Mouse (Mus musculus) embryonic stem cell, embryonic (primary cell): ENCODE measurements around the gene Arid5b.
"Not testable (repeated sequence)": the region's sequence is repeated elsewhere in the genome, so short reads cannot be mapped to it uniquely, and the experiment has no call there.

Source experiments
- CTCF ChIA-PET, 4 experiments: fragments of 300-600 bp in 2 of 4; fragments of 350-600 bp in 2 of 4; sonication (Branson Sonifier 250); formaldehyde crosslinking; loops; one replicate each; lab custom pipeline; 2022; ENCODE audit warnings: inconsistent platforms in 2 of 4; lab: Charles Lee
- POLR2A ChIA-PET, 4 experiments: fragments of 300-600 bp in 2 of 4; fragments of 350-600 bp in 2 of 4; sonication (Branson Sonifier 250); formaldehyde crosslinking; loops; one replicate each; lab custom pipeline; 2022; ENCODE audit warnings: antibody characterized with exemption in 4 of 4, inconsistent platforms in 1 of 4; lab: Charles Lee

Gene Arid5b

DNA sequence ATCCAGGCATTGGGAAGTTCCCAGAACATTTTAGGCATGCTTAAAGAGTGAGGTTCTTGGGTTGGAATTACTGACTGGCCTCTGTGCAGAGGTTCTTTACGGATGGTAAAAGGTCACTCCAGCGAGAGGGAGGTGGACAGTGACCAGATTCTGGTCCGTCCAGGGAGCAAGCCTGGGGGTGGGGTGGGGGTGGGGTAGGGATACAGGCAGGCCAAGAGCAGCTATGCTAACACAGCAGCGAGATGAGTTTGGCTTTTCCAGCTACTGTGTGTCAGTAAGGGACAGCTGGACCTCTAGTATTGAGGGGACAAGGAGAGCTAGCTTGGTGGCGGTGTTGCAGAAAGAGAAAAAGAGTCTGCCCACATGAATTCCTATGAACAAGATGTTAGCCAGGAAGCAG is 167.9 kb downstream of the Arid5b start:
- ChIA-PET POLR2A (interaction anchor here in 3 of 4 experiments (0.6 to 8.3 kb wide), 22 partner anchors 8 to 1009 kb away, joined by 3 to 86 read pairs (median 4); no protein-coding TSS in a partner anchor), CTCF (interaction anchor here in 2 of 4 experiments (1.0 to 1.4 kb wide), 3 partner anchors 36 to 97 kb away, joined by 3 to 4 read pairs (median 3); no protein-coding TSS in a partner anchor)

DNA sequence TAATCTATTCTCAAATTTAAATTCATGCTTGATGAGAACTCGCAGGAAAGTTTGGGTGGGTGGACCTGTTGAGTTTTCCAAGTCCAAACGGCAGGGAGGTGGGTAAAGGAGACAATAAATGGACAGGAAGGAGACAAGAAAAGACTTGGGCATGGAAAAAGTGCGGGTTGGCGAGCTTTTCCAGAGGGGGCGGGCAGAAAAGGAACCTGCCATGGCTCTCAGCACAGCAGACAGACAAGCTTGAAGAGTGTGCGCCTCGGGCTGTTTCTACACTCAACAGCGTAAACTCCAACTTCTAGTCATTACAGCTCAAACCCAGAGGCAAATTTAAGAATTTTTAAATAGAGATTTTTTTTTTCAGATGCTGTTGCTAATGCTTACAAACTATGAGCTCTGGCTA is 168.4 kb downstream of the Arid5b start:
- CTCF ChIA-PET, result interaction anchor here in 3 of 4 experiments (0.5 to 1.4 kb wide), 4 partner anchors 36 to 97 kb away, joined by 3 to 4 read pairs (median 3); no protein-coding TSS in a partner anchor
- POLR2A ChIA-PET, result interaction anchor here in 3 of 4 experiments (0.6 to 8.3 kb wide), 24 partner anchors 9 to 1008 kb away, joined by 3 to 86 read pairs (median 4); no protein-coding TSS in a partner anchor

DNA sequence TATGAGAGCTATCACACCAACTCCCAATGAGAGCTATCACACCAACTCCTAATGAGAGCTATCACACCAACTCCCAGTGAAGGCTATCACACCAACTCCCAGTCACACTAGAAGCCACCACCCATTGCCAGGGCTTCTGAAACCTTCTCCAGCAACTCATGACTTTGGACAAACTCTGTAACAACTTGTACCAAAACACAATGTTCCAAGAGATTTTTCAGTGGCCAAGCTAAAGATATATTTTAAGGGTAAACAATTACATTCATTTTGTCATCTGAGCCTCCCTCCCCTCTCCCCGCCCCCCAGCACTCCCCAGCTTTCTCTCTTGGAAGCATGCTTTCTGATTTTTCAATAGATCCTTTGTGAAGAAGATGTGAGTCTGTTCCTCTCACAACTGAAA is 168.9 kb downstream of the Arid5b start:
- CTCF ChIA-PET, result interaction anchor here in 2 of 4 experiments (0.5 to 1.0 kb wide), 2 partner anchors 37 to 39 kb away, joined by 3 to 4 read pairs; no protein-coding TSS in a partner anchor

DNA sequence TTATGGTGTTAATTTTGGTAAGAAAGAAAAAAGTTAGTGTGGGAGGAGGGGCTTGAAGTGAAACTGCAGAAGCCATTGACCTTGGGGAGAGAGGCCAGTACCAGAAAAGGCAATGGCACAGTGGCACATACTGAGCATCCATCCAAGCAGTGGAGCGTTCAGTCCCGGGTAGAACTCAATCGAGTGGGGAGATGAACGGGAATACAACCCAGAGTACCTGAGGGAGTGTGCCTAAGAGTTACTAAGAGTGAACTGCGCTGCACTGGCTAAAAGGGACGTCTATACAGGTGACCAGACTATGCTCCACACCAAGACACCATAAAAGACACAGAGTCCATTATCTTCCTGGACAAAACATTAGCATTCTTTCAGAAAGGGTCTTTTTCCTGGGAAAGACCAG is 170.8 kb downstream of the Arid5b start:
- ChIA-PET CTCF (no interaction called here), POLR2A (interaction anchor here in 3 of 4 experiments (0.5 to 8.3 kb wide), 9 partner anchors 10 to 168 kb away, joined by 3 to 86 read pairs (median 3); no protein-coding TSS in a partner anchor)

More for the DNA sequence above, 168.9 kb downstream of the Arid5b start:
- POLR2A ChIA-PET, result interaction anchor here in 3 of 4 experiments (0.7 to 8.3 kb wide), 20 partner anchors 9 to 1008 kb away, joined by 3 to 86 read pairs (median 4); no protein-coding TSS in a partner anchor

DNA sequence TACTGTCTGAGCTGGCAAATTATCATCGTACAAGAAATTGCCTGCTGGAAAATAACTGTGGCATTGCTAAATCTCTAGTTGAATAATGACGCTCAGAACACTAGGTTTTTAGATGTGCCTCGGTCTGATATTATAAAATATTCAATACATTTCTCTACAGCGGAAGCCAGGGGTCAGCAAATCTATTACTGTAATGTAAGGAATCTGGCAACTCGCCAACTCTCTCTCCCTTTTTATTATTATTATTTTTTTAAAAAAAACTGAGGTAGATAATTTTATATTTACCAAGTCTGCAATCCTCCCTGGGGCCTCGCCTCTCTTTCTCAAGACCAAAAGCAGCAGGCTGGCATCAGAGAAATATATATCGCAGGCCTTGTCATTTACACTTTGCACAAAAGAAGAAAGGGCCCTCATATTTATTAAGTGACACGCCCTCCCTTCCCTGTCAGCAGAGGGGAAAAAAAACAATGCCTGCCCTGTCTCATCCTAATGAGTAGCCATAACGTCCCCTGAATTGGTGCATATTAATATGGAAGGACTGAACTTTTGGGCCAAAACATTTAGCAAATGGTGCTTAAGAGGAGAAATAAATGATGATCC is 172.1 kb downstream of the Arid5b start:
- POLR2A ChIA-PET, result interaction anchor here in 3 of 4 experiments (0.6 to 8.3 kb wide), 9 partner anchors 9 to 195 kb away, joined by 3 to 86 read pairs (median 6); no protein-coding TSS in a partner anchor

DNA sequence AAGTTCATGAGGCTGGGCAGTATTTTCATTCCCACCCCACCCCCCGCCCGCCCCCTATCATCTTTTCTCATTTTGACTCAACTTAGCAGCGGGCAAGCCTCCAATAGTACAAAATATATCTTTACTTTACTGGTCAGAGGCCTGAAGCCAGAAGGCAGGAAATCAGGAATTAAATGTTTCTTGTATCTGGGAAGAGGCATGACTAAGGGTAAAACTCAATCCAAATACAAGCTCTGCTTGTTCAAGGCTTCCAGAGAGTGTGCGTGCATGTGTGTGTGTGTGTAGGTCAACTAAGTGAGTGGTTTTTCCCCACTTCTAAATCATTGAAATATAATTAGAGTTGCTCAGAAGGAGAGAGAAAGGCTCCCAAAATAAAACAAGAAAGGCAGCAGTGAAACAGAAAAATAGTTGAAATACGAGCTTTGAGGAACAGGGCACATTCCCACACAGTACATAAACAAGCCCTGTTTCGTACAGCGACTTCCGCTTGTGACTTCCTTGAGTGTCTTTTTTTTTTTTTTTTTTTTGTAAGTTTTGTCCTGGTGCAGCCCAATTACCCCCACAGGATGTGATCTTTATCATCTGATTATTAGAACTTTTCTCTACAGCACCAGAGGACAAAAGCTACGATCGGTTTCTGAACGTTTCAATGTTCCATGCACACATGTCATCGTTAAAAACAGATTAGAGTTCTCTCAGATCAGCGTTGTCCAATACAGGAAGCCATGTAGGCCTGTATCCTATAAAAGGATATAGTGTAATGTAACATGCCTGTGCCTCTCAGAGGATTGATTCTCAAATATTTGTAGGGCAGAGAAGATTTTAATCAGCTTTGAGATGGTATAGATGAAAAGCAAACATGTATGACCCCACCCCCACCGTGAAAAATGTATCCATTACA is 173.4 kb downstream of the Arid5b start:
- CTCF ChIA-PET, result interaction anchor here in 2 of 4 experiments (0.6 to 1.4 kb wide), 3 partner anchors 11 to 54 kb away, joined by 3 to 8 read pairs (median 4); no protein-coding TSS in a partner anchor
- POLR2A ChIA-PET, result interaction anchor here (0.6 to 6.3 kb wide), 37 partner anchors 8 to 255 kb away, joined by 3 to 46 read pairs (median 5); no protein-coding TSS in a partner anchor

More for the DNA sequence above, 172.1 kb downstream of the Arid5b start:
- CTCF ChIA-PET, result no interaction called here

DNA sequence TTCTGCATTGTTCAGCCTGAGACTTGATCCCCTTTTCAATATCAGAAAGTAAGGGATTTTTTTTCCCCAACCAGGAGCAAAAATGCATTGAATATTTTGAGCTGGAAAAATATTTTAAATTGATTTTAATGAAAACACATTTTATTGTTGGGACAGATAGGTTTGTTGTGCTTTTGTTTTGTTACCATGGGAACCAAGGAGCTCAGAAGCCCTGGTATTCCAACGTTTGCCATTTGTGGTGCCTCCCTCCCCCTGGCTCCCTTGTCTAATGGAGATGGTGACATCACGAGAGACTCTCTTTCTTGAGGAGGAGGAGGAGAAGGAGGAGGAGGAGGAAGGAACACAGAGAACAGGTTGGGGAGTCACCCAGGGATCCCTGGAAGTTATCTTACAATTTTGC is 174.1 kb downstream of the Arid5b start:
- ChIA-PET CTCF (interaction anchor here in 2 of 4 experiments (0.6 to 1.4 kb wide), 3 partner anchors 11 to 53 kb away, joined by 3 to 8 read pairs (median 4); no protein-coding TSS in a partner anchor), POLR2A (interaction anchor here in 3 of 4 experiments (0.6 to 6.3 kb wide), 31 partner anchors 7 to 173 kb away, joined by 3 to 46 read pairs (median 4); no protein-coding TSS in a partner anchor)

DNA sequence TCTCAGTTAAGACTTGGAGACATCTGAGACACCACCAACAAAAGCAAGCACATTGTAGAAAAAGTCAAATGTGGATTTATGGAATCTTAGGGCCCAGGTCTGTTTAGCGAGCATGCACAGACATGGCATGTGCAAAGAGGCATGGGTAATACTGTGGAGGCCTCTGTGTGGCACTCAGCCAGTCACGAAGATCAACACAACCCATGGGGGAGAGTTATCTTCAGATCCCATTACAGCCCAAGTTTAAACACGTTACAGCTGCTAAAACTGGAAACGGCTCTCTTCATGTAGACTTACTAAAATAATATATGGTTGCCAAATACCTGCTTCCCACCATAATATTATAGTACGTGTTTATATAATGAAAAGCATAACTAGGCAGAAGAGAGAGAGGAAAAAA is 174.6 kb downstream of the Arid5b start:
- POLR2A ChIA-PET, result interaction anchor here in 3 of 4 experiments (0.6 to 6.3 kb wide), 27 partner anchors 9 to 128 kb away, joined by 3 to 46 read pairs (median 5); no protein-coding TSS in a partner anchor
- CTCF ChIA-PET, result interaction anchor here in 1 of 4 experiments (1.4 kb wide), 1 partner anchor 53 kb away, joined by 4 read pairs; no protein-coding TSS in a partner anchor

DNA sequence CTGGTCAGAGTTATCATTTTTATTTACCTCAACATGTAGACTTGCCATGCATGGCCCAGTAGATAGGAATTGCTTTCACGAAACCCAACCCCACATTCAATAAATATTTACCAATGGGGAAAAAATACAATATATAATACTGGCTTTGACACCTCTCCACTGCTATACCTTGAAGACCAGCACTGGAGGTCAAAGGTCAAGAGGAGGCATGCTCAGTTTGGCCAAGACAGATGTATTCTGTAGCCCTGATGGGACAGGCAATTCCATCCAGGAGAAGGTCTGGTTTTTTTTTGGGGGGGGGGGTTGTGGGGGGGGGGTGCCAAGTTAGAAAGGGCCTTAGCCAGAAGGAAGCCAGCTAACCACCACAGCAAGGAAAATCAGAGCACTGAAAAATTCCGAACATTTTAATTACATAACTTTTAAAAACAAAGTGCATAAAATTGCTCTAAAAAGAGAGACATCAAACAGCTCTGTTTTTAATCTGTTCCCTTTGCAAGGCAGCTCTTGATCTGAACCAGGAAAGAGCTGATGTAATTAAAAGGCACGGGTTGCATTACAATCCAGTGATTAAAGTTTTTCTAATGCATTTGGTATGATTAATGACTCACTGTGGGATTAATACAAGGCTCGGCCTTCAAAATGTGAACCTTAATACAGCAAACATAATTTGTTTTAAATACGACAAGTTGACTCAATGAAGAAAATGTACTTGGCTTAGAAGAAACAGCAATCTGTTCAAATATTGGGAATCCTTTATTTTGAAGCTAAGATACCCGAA is 175.3 kb downstream of the Arid5b start:
- ChIA-PET POLR2A (interaction anchor here (0.6 to 6.3 kb wide), 17 partner anchors 9 to 42 kb away, joined by 3 to 46 read pairs (median 6); no protein-coding TSS in a partner anchor), CTCF (no interaction called here)

DNA sequence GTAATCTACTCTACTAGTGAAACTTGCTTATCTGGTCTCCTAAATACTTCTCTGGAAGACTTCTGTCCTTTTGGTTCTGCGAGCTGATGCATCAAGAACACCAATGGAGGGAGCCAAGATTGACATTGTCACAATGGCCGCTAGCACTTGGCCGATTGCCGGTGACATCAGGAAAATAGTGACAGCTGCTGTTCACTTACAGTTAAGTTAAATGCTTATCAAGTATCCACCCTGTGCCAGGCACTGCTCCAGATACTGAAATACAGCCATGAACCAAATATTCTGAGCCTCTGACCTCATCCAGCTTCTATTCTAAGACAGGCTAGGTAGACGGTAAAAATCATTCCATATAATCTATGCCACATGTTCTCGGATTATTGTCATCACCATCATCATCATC is 176.0 kb downstream of the Arid5b start:
- ChIA-PET POLR2A (interaction anchor here (0.6 to 6.3 kb wide), 10 partner anchors 10 to 158 kb away, joined by 3 to 46 read pairs (median 20); no protein-coding TSS in a partner anchor), CTCF (interaction anchor here in 1 of 4 experiments (0.9 kb wide), 1 partner anchor 51 kb away, joined by 3 read pairs; no protein-coding TSS in a partner anchor)

DNA sequence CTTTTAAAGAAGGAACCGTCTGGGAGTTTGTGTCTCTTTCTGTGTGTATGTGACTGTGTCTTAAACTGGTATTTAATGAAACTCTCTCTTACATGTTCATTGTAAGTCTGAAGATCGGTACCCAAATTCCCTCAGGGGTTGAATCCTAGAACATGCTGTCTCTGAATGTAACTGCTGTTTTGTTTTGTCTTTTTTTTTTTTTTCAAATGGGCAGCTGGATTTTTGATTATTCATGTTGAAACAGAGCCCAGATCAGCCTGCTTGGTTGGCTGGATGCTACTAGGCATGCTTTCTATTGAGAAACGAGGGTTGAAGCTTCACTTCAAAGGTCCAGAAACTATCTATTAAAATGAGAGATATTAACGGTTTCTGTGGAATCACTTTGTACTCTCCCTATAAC is 177.3 kb downstream of the Arid5b start:
- POLR2A ChIA-PET, result interaction anchor here in 3 of 4 experiments (0.6 to 6.3 kb wide), 11 partner anchors 9 to 1298 kb away, joined by 3 to 40 read pairs (median 5); no protein-coding TSS in a partner anchor
- CTCF ChIA-PET, result interaction anchor here in 2 of 4 experiments (0.6 kb wide), 2 partner anchors 46 to 732 kb away, joined by 3 to 5 read pairs; no protein-coding TSS in a partner anchor

DNA sequence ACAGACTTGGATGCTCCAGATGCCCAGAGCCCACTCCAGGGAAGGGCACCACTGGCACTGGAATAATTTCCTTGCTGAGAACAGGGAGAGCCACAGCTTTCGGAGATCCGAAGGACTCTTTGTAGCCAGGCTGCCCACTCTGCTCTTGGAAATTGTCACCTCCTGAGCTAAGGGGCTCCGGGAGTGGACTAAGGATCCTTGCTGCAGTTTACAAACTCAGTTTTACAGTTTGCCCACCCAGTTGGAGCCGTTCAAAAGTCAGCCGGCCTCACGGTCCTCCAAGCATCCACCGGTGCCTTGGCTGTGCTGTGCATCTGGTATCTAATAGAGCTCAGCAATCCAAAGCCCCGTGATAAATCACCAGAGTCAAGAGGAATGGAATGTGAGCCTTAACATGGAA is 178.0 kb downstream of the Arid5b start:
- CTCF ChIA-PET, result no interaction called here
- POLR2A ChIA-PET, result interaction anchor here in 3 of 4 experiments (1.1 to 6.3 kb wide), 10 partner anchors 8 to 39 kb away, joined by 3 to 40 read pairs (median 6); no protein-coding TSS in a partner anchor

DNA sequence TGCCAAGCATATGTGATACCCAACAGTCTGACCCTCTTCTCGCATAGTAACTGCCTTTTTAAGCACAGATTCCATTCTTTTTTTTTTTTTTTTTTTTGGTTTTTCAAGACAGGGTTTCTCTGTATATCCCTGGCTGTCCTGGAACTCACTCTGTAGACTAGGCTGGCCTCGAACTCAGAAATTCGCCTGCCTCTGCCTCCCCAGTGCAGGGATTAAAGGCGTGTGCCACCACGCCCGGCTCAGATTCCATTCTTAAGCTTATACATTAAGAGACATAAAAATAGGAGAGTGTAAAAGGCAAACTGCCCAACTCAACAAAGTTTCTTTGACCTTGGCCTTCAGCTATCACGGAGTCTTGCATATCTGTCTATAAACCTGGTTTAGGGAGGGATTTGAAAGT is 178.7 kb downstream of the Arid5b start:
- POLR2A ChIA-PET, result interaction anchor here in 3 of 4 experiments (0.6 to 3.4 kb wide), 8 partner anchors 8 to 133 kb away, joined by 3 to 29 read pairs (median 5); no protein-coding TSS in a partner anchor
- CTCF ChIA-PET, result not testable (repeated sequence)

DNA sequence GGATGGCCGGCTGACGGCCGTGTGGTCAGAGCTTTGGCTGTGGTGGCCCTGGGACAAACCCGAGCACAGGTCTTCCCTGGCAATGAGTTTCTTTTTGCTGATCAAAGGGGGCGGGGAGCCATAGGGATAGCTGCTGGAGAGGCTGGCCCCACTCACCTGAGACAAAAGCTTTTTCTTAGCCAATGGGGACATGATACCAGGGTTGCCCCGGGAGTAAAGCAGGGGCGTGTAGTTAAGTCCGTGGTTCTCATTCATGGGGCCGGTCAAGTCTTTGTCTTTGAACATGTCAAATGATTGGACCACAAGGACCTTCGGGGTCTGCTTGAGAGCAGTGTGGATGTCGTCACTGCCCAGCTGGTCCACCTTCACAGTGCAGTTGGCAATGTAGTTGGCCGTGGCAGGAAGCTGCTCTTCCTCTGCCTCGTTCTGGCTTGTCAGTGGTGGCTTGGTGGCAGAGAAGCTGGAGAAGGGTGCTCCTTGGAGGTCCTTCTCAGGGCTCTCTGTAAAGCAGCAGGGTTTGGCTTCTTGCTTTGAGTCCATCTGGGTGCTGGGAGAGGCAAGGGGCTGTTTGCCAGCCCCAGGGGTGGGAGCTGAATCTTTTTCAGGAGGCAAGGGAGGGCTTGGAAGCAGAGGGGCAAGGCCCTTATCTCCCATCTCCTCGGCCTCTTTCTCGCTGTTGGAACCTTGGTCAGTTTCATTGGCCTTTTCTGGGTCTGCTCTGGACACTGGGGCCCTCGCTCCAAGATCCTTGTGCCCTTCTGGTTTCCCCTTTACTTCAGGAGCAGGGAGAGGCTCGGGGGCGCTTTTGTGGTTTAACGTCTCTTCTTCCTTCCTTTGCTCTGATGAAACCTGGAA is 180.5 kb downstream of the Arid5b start:
- POLR2A ChIA-PET, result interaction anchor here (0.5 to 3.4 kb wide), 26 partner anchors 9 to 185 kb away, joined by 3 to 45 read pairs (median 4); partner anchors contain the start of gene Rtkn2 (in 1 of the 4)
- CTCF ChIA-PET, result interaction anchor here (0.6 to 1.3 kb wide), 6 partner anchors 27 to 85 kb away, joined by 3 to 7 read pairs (median 3); no protein-coding TSS in a partner anchor

DNA sequence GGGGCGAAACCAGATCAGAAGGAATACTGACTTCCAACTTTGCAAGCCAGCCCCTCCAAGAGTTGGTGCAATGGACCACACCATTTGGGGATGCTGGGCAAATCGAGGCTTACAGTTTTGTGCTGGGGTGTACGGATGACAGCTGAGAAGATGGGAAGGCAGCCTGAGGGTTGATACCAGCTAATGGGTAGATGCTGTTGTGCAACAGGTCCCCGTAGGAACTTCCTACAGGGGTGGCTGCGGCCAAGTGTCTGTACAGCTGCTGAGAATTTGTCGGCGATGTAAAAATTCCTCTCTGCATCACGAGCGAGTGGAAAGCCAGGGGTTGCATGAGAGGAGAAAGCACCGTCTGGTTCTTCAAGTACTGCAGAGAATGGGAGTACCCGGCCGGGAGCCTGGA is 182.1 kb downstream of the Arid5b start:
- CTCF ChIA-PET, result interaction anchor here in 1 of 4 experiments (0.7 kb wide), 1 partner anchor 31 kb away, joined by 3 read pairs; no protein-coding TSS in a partner anchor
- POLR2A ChIA-PET, result interaction anchor here in 3 of 4 experiments (0.6 to 3.4 kb wide), 13 partner anchors 12 to 186 kb away, joined by 3 to 45 read pairs (median 4); no protein-coding TSS in a partner anchor

DNA sequence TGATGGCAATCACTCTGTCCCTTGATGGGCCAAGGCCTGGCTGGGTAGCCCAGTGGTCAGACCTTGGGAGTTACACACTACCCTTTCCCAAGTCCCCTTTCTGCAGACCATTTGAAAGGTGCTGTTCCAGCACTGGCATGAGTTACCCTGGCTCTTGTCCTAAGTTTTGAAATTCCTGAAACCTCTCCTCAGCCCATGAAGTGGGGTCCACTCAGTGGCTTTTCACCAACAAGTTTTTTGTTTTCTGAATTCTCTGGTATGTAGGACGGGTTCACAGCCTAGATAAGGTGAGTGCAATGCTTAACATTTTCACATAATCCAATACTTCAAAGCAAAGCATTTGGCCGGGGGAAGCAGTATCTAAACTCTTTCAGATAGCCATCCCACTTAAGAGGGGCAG is 183.4 kb downstream of the Arid5b start:
- POLR2A ChIA-PET, result interaction anchor here in 3 of 4 experiments (0.5 to 5.5 kb wide), 7 partner anchors 19 to 286 kb away, joined by 3 to 62 read pairs (median 7); no protein-coding TSS in a partner anchor

More for the DNA sequence above, 183.4 kb downstream of the Arid5b start:
- CTCF ChIA-PET, result no interaction called here
